Mouse (Mus musculus): ENCODE results near the gene Fbln7.

DNA sequence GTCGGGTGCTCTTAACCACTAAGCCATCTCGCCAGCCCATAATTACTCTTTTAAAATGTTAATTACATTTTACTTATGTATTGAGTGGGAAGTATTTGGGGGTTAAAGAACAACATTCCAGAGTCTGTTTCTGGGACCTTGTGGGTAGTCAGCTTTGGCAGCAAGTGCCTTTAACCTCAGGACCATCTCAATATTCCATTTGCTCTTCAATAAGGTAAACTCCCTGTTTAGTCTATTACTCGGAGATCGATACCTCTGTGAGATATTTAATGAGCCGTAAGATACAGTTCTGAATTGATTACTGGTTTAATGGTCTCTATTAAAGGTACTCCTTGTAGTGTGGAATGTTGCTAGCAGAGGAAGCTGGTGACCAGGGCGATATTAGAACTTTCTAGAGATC, 45.9 kb upstream of the Fbln7 start:
- no peak for TF ChIP-seq POLR2A (IDR thresholded peaks at IDR 0.05; ENCODE audit: borderline replicate concordance, insufficient read depth, low read length)
- no peak for TF ChIP-seq CTCF (IDR thresholded peaks at IDR 0.05; ENCODE audit: borderline replicate concordance, insufficient read depth, low read depth, low read length)

Measured in cerebellum, adult 2 months (tissue).